Mouse (Mus musculus) thymus, adult 2 months (tissue): ENCODE measurements around the gene Rps27l.

Source experiments
- CTCF ChIP-seq: fragments of 200-500 bp; IDR thresholded peaks from 2 replicates; pipeline ENCODE4 v1.5.1; 2012; ENCODE audit warnings: mild to moderate bottlenecking, control low read depth, low read length, moderate library complexity, borderline replicate concordance; ENCODE audit not compliant: control insufficient read depth, poor library complexity, insufficient read depth; ENCODE audit errors: extremely low read depth
- POLR2A ChIP-seq: fragments of 200-500 bp; IDR thresholded peaks from 2 replicates; pipeline ENCODE4 v1.6.1; 2012; ENCODE audit warnings: mild to moderate bottlenecking, low read length, control low read depth, moderate library complexity; ENCODE audit not compliant: control insufficient read depth, poor library complexity, insufficient read depth; ENCODE audit errors: extremely low read depth

- TF ChIP-seq CTCF (no peak), POLR2A (no peak)
Observed at GRCm38 (mm10) chr9:66967492-66967891, 21.6 kb downstream of the Rps27l start.
